Mouse (Mus musculus) hindbrain, postnatal 0 days (tissue): ENCODE data around the gene Elk4. TPM values are rescaled to one million over a fixed set of nuclear protein-coding genes. Genes with fewer than 3 reads are reported as not detected.

Experiments used
- ATAC-seq: fragments of 200-750 bp; cut with Nextera tagmentation; 2 replicates; pipeline ENCODE4 v1.8.0; 2017; ENCODE audit warnings: mild to moderate bottlenecking, moderate TSS enrichment, moderate library complexity
- DNase-seq: peaks from one replicate; pipeline ENCODE4 v3.0.0-alpha.2; 2015; ENCODE audit warnings: low spot score
- H3K27ac ChIP-seq: fragments of 300-500 bp; sonication (generic); 2 replicates; pipeline ENCODE4 v1.5.1; 2014; ENCODE audit warnings: mild to moderate bottlenecking
- H3K27me3 ChIP-seq: fragments of 300-500 bp; sonication (generic); 2 replicates; pipeline ENCODE4 v1.6.1; 2014; ENCODE audit warnings: low read length, mixed read lengths; ENCODE audit not compliant: insufficient read depth
- H3K36me3 ChIP-seq: fragments of 300-500 bp; sonication (generic); 2 replicates; pipeline ENCODE4 v1.6.1; 2014; ENCODE audit warnings: low read length, mixed read lengths; ENCODE audit not compliant: insufficient read depth
- H3K4me1 ChIP-seq: fragments of 300-500 bp; sonication (generic); 2 replicates; pipeline ENCODE4 v1.6.1; 2014; ENCODE audit warnings: antibody characterized with exemption, low read length, mixed read lengths; ENCODE audit not compliant: insufficient read depth
- H3K4me2 ChIP-seq: fragments of 300-500 bp; sonication (generic); 2 replicates; pipeline ENCODE4 v1.6.1; 2014; ENCODE audit warnings: low read depth, mild to moderate bottlenecking, low read length, moderate library complexity, mixed read lengths
- H3K4me3 ChIP-seq: fragments of 300-500 bp; sonication (generic); 2 replicates; pipeline ENCODE4 v1.5.1; 2014; ENCODE audit warnings: low read length
- H3K9ac ChIP-seq: fragments of 300-500 bp; sonication (generic); replicated peaks from 2 replicates; pipeline ENCODE4 v1.6.1; 2014; ENCODE audit warnings: mild to moderate bottlenecking, low read length, moderate library complexity, mixed read lengths
- H3K9me3 ChIP-seq: fragments of 300-500 bp; sonication (generic); 2 replicates; pipeline ENCODE4 v1.6.1; 2016; ENCODE audit warnings: low read length, mixed read lengths
- CTCF ChIP-seq: IDR thresholded peaks from 2 replicates; pipeline ENCODE4 v1.5.1; 2016; ENCODE audit warnings: antibody characterized with exemption, control low read depth, low read depth
- WGBS: fragments of 180-500 bp; shearing (Covaris S2); extraction: QIAGEN DNeasy Blood & Tissue Kit; methylation state at CpG from one replicate; pipeline ENCODE4 v1.1.7; 2014; 5-methylcytosine and 5-hydroxymethylcytosine counted together
- polyA plus RNA-seq: library from polyadenylated mRNA; unstranded; fragments of >200 nt; fragmentation: Nextera tagmentation; extraction: Ambion mirVana; gene quantifications from 2 replicates; pipeline ENCODE4 v1.2.1, GENCODE M21; 2015
- total RNA-seq: library from RNA; depleted of rRNA; stranded (reverse); fragments of >200 nt; gene quantifications from 2 replicates; pipeline ENCODE4 v1.2.3, GENCODE M21; 2014

Gene Elk4
- total and polyA plus RNA-seq, 2 experiments from 2014 or later, result 8.2 to 22.4 TPM

- no peak overlapping the region for H3K4me3 ChIP-seq
- no peak overlapping the region for H3K27ac ChIP-seq
- peaks cover 15% of the 10 kb centered on the region for H3K36me3 ChIP-seq
- H3K9me3 ChIP-seq, result no peaks in the 10 kb centered on the region
- H3K4me1 ChIP-seq, result no peaks in the 10 kb centered on the region
- 79% methylated on average over 9 of the region's 9 CpGs for WGBS
- DNase-seq (no peak), ATAC-seq (no peak)
- no peak overlapping the region for H3K9ac ChIP-seq
- TF ChIP-seq CTCF, result no peak
- no peaks in the 10 kb centered on the region for H3K27me3 ChIP-seq
- no peak overlapping the region for H3K4me2 ChIP-seq
Observed at GRCm38 (mm10) chr1:132028413-132028812, 21.0 kb downstream of the Elk4 start.

GRCm38 (mm10) chr1:132030574-132030973 lies 23.2 kb downstream of the Elk4 start:
- 66% methylated on average over 2 of the region's 2 CpGs for WGBS
- DNase-seq, result no peak
- no peaks in the 10 kb centered on the region for H3K4me1 ChIP-seq
- no peak overlapping the region for H3K9ac ChIP-seq
- peak; percentile 45 for TF ChIP-seq CTCF
- H3K27me3 ChIP-seq, result no peaks in the 10 kb centered on the region
- no peak overlapping the region for H3K4me2 ChIP-seq
- ATAC-seq, result no peak
- H3K4me3 ChIP-seq, result no peak overlapping the region
- H3K9me3 ChIP-seq, result no peaks in the 10 kb centered on the region
- H3K27ac ChIP-seq, result no peak overlapping the region
- peaks cover 10% of the 10 kb centered on the region; the same call in 1 of the 2 replicates for H3K36me3 ChIP-seq

GRCm38 (mm10) chr1:132032172-132032571 lies 24.8 kb downstream of the Elk4 start:
- Histone ChIP-seq H3K27me3 (no peaks in the 10 kb centered on the region), H3K9me3 (no peaks in the 10 kb centered on the region), H3K4me2 (no peak overlapping the region), H3K36me3 (peaks cover 10% of the 10 kb centered on the region; the same call in 1 of the 2 replicates), H3K4me1 (no peaks in the 10 kb centered on the region), H3K9ac (no peak overlapping the region), H3K27ac (no peak overlapping the region), H3K4me3 (no peak overlapping the region)
- ATAC-seq (no peak), DNase-seq (no peak)
- no peak for TF ChIP-seq CTCF
- 94% methylated on average over 7 of the region's 7 CpGs for WGBS

GRCm38 (mm10) chr1:132037746-132038145 lies 30.3 kb downstream of the Elk4 start:
- H3K4me3 ChIP-seq, result no peak overlapping the region
- no peak overlapping the region for H3K9ac ChIP-seq
- no peak overlapping the region for H3K27ac ChIP-seq
- H3K4me2 ChIP-seq, result no peak overlapping the region
- WGBS, result 74% methylated on average over 3 of the region's 3 CpGs
- H3K9me3 ChIP-seq, result no peaks in the 10 kb centered on the region
- no peak for ATAC-seq
- H3K27me3 ChIP-seq, result no peaks in the 10 kb centered on the region
- DNase-seq, result no peak
- H3K36me3 ChIP-seq, result no peaks in the 10 kb centered on the region
- H3K4me1 ChIP-seq, result no peaks in the 10 kb centered on the region
- TF ChIP-seq CTCF, result no peak

GRCm38 (mm10) chr1:132038753-132039152 lies 31.3 kb downstream of the Elk4 start:
- no peaks in the 10 kb centered on the region for H3K9me3 ChIP-seq
- no peak overlapping the region for H3K27ac ChIP-seq
- H3K4me2 ChIP-seq, result no peak overlapping the region
- no peak overlapping the region for H3K9ac ChIP-seq
- no peaks in the 10 kb centered on the region for H3K36me3 ChIP-seq
- H3K4me1 ChIP-seq, result no peaks in the 10 kb centered on the region
- no peak for ATAC-seq
- WGBS, result 79% methylated on average over 5 of the region's 5 CpGs
- no peaks in the 10 kb centered on the region for H3K27me3 ChIP-seq
- TF ChIP-seq CTCF, result no peak
- no peak overlapping the region for H3K4me3 ChIP-seq
- DNase-seq, result no peak

- no peak overlapping the region for H3K4me2 ChIP-seq
- peak overlapping the region; percentile 58; the same call in 1 of the 2 replicates for H3K27ac ChIP-seq
- no peak for TF ChIP-seq CTCF
- no peaks in the 10 kb centered on the region for H3K4me1 ChIP-seq
- no peak overlapping the region for H3K4me3 ChIP-seq
- 68% methylated on average over 9 of the region's 9 CpGs for WGBS
- H3K9me3 ChIP-seq, result no peaks in the 10 kb centered on the region
- no peaks in the 10 kb centered on the region for H3K27me3 ChIP-seq
- peak; percentile 22 for DNase-seq
- H3K9ac ChIP-seq, result no peak overlapping the region
- H3K36me3 ChIP-seq, result no peaks in the 10 kb centered on the region
- no peak for ATAC-seq
Observed at GRCm38 (mm10) chr1:132040201-132040621, 32.8 kb downstream of the Elk4 start.

- H3K9ac ChIP-seq, result no peak overlapping the region
- H3K4me2 ChIP-seq, result no peak overlapping the region
- H3K27me3 ChIP-seq, result no peaks in the 10 kb centered on the region
- no peak for TF ChIP-seq CTCF
- H3K4me3 ChIP-seq, result no peak overlapping the region
- WGBS, result 56% methylated on average over 4 of the region's 4 CpGs
- no peaks in the 10 kb centered on the region for H3K9me3 ChIP-seq
- H3K27ac ChIP-seq, result no peak overlapping the region
- DNase-seq (no peak), ATAC-seq (no peak)
- no peaks in the 10 kb centered on the region for H3K36me3 ChIP-seq
- H3K4me1 ChIP-seq, result no peaks in the 10 kb centered on the region
Observed at GRCm38 (mm10) chr1:132043759-132044158, 36.4 kb downstream of the Elk4 start.
